Mouse (Mus musculus) embryonic fibroblast, embryonic 13.5 days (primary cell): ENCODE results near the gene Cd247. TPM values are rescaled to one million over a fixed set of nuclear protein-coding genes. Genes with fewer than 3 reads are reported as not detected.

ENCODE experiments used
- H3K27ac ChIP-seq: 2 replicates; pipeline ENCODE4 v1.5.1; 2012; ENCODE audit warnings: low read length, control low read depth, inconsistent platforms; ENCODE audit not compliant: insufficient read depth
- H3K4me1 ChIP-seq: 2 replicates; pipeline ENCODE4 v1.6.1; 2011; ENCODE audit warnings: low read length; ENCODE audit not compliant: control insufficient read depth, insufficient read depth
- H3K4me3 ChIP-seq: 2 replicates; pipeline ENCODE4 v1.5.1; 2011; ENCODE audit warnings: mild to moderate bottlenecking, control low read depth, low read length; ENCODE audit not compliant: insufficient read depth
- CTCF ChIP-seq: IDR thresholded peaks from 2 replicates; pipeline ENCODE4 v1.5.1; 2011; ENCODE audit warnings: mild to moderate bottlenecking, control low read depth, low read length, moderate library complexity, borderline replicate concordance; ENCODE audit not compliant: insufficient read depth
- POLR2A ChIP-seq: IDR thresholded peaks from 2 replicates; pipeline ENCODE4 v1.6.1; 2011; ENCODE audit warnings: low read depth, mild to moderate bottlenecking, control low read depth, low read length, moderate library complexity
- polyA plus RNA-seq: library from polyadenylated mRNA; stranded (reverse); fragments of >200 nt; gene quantifications from 2 replicates; pipeline ENCODE4 v1.2.4, GENCODE M21; 2011; ENCODE audit warnings: low read depth; ENCODE audit not compliant: missing spikeins, insufficient read length

Gene Cd247
- polyA plus RNA-seq, 1 experiment = not detected

GRCm38 (mm10) chr1:165903596-165903995 is 115.1 kb downstream of the Cd247 start:
- TF ChIP-seq CTCF (no peak), POLR2A (no peak)

DNA sequence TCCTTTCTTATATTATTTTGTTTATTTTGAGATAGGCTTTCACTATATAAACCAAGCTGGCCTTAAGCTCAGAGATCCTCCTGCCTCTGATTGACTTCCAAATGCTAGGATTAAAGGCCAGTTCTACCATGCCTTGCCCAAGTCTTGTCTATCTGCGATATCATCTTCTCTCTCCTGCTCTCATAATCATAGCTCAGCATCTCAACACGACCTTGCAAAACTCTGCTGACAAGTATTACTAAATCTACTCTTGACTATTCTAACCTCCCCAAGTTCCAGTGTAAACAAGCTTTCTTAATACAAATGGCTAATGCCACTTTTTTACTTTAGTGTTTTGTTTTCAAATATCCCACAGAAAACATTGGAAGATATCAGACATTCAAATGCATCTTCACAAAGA is 119.7 kb downstream of the Cd247 start:
- no peak for TF ChIP-seq CTCF
- TF ChIP-seq POLR2A = no peak
- Histone ChIP-seq H3K27ac (no peak overlapping the region), H3K4me1 (no peaks in the 10 kb centered on the region), H3K4me3 (no peak overlapping the region)

More at GRCm38 (mm10) chr1:165903596-165903995, 115.1 kb downstream of the Cd247 start:
- no peak overlapping the region for H3K4me3 ChIP-seq
- H3K4me1 ChIP-seq = no peaks in the 10 kb centered on the region
- H3K27ac ChIP-seq = no peak overlapping the region

DNA sequence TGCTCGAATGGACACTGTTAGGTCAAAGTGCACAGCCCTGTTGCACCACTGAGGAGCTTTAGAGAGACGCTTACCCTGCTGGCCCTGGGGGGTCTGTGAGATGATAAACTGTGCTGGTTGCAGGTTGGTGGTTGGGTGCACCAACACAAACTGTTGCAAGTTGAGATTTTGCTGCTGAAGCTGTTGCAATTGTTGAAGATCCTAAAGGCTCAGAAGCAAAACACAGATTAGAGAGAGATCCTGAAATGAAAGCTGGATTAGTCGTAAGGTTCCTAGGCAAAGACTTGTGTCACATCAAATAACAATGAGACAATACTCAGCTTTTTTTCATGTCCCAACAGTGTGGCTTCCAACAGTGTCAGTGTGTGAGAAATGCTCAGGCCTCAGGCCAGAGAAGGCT is 120.3 kb downstream of the Cd247 start:
- no peak overlapping the region for H3K4me3 ChIP-seq
- TF ChIP-seq POLR2A (no peak), CTCF (no peak)

GRCm38 (mm10) chr1:165909471-165909870 is 121.0 kb downstream of the Cd247 start:
- H3K27ac ChIP-seq = no peak overlapping the region
- TF ChIP-seq CTCF = no peak
- TF ChIP-seq POLR2A = no peak
- H3K4me3 ChIP-seq = no peak overlapping the region
- H3K4me1 ChIP-seq = no peaks in the 10 kb centered on the region

More for the DNA sequence above, 120.3 kb downstream of the Cd247 start:
- Histone ChIP-seq H3K4me1 (no peaks in the 10 kb centered on the region), H3K27ac (no peak overlapping the region)

GRCm38 (mm10) chr1:165913720-165914415 is 125.4 kb downstream of the Cd247 start:
- Histone ChIP-seq H3K4me3 (no peak overlapping the region), H3K4me1 (no peaks in the 10 kb centered on the region), H3K27ac (no peak overlapping the region)
- TF ChIP-seq POLR2A (no peak), CTCF (no peak)

DNA sequence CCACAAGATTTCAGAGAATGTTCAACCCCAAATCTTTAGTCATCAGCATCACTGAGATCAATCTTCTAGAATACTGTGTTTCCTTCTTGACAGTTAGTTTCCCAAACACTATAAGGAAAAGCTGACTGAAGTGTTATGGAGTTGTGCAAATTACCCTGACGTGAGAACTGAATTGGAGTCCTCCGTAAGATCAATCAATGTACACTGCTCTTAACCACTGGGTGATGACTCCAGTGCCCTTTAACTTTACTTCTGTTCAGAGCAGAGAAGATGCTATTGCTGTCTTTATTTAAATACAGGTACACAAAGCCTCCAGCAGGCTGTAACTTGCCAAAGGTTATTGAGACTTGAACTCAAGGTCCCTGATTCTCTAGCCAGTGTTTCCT is 125.9 kb downstream of the Cd247 start:
- Histone ChIP-seq H3K4me1 (no peaks in the 10 kb centered on the region), H3K27ac (no peak overlapping the region), H3K4me3 (no peak overlapping the region)
- TF ChIP-seq CTCF (no peak), POLR2A (no peak)

DNA sequence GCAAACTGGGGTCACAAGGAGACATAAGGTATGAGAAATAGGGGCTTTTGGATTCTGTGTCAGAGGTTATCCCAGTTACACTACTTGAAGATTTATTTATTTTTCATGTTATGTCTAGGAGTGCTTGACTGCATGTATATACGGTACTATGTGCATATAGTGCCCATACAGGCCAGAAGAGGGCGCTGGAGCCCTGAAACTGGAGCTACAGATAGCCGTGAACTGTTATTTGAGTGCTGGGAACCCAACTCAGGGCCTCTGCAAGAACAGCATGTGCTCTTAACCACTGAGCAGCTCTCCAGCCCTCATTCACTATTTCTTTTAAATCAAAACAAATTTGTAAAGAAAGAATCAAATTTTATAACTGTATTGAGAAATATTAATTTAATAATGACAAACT is 132.5 kb downstream of the Cd247 start:
- TF ChIP-seq POLR2A = no peak
- TF ChIP-seq CTCF = no peak
- Histone ChIP-seq H3K27ac (no peak overlapping the region), H3K4me1 (no peaks in the 10 kb centered on the region), H3K4me3 (no peak overlapping the region)

- no peaks in the 10 kb centered on the region for H3K4me1 ChIP-seq
- no peak for TF ChIP-seq POLR2A
- TF ChIP-seq CTCF = no peak
- no peak overlapping the region for H3K27ac ChIP-seq
- H3K4me3 ChIP-seq = no peak overlapping the region
These were observed 134.0 kb downstream of the Cd247 start for GRCm38 (mm10) chr1:165922488-165922887.

DNA sequence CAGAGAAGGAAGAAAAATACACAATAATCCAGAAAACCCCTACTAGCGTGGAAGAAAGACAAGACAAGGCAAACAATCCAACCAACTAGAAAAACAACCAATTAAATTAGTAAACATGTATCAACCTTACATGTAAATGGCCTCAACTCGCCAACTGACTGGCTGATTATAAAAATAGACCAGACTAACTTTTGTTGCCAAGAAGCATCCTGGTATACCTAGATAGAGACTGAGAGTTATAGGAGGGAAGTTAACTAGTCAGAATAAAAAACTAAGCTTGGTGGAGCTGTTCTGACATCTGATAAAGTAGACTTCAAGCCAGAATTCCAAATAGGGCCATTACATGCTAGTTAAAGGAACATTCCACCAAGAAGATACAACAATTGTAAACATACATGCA is 136.7 kb downstream of the Cd247 start:
- TF ChIP-seq POLR2A (no peak), CTCF (no peak)
- H3K4me3 ChIP-seq = no peak overlapping the region
- no peaks in the 10 kb centered on the region for H3K4me1 ChIP-seq
- no peak overlapping the region for H3K27ac ChIP-seq

Other genes starting within 250 kb of the Cd247 start
- 65.4 and 89.6 TPM in 2 replicates for gene Mpzl1, start 154.1 kb upstream of the Cd247 start, polyA plus RNA-seq
- 1.5 and 2.3 TPM in 2 replicates for gene Rcsd1, start 78.9 kb upstream of the Cd247 start, polyA plus RNA-seq
- 31.1 and 37.5 TPM in 2 replicates for gene Creg1, start 24.9 kb upstream of the Cd247 start, polyA plus RNA-seq
- 4.6 and 6.3 TPM in 2 replicates for gene Pou2f1, start 214.0 kb downstream of the Cd247 start, polyA plus RNA-seq